Mouse (Mus musculus) lung, postnatal 0 days (tissue): ENCODE measurements around the gene Slc25a27.

Source experiments
- CTCF ChIP-seq: IDR thresholded peaks from 2 replicates; pipeline ENCODE4 v1.5.1; 2016; ENCODE audit warnings: antibody characterized with exemption, mild to moderate bottlenecking
- EP300 ChIP-seq: IDR thresholded peaks from 2 replicates; pipeline ENCODE4 v1.6.1; 2016; ENCODE audit warnings: antibody characterized with exemption, mild to moderate bottlenecking, control low read depth

GRCm38 (mm10) chr17:43669145-43669695, 2.2 kb upstream of the Slc25a27 start:
- TF ChIP-seq EP300 = no peak
- TF ChIP-seq CTCF = no peak
